Mouse (Mus musculus) left cerebral cortex, postnatal 25 days (tissue): ENCODE measurements around the gene Acta2. TPM values are rescaled to one million over a fixed set of nuclear protein-coding genes. Genes with fewer than 3 reads are reported as not detected.
A peak's percentile ranks its signal among the peaks of the same experiment; 100 is the strongest.

Experiments
- DNase-seq, 2 experiments: peaks; one replicate each; pipeline ENCODE4 v3.0.0; 2022; ENCODE audit warnings: low spot score in 2 of 2, mixed read lengths in 1 of 2
- intact Hi-C: fragments of 180-260 bp; cut with DNase I; formaldehyde crosslinking; loops from one replicate; pipeline ENCODE4 v1.15.1; 2025
- total RNA-seq, 2 experiments: library from RNA; stranded (reverse); gene quantifications; 2 replicates each; pipeline ENCODE4 v1.2.3; 2021

The Acta2 gene
- total RNA-seq: 10 to 100 TPM; 14.2 to 15.5 TPM

- intact Hi-C loops: no loop called here
- DNase-seq: no peak
Observed at GRCm38 (mm10) chr19:34254880-34255681, at the start of gene Acta2. TSS of gene Acta2 (minus strand) at chr19:34255590.

GRCm38 (mm10) chr19:34304917-34305316 is 49.5 kb upstream of the Acta2 start:
- DNase-seq: no peak
- intact Hi-C loops: no loop called here

DNA sequence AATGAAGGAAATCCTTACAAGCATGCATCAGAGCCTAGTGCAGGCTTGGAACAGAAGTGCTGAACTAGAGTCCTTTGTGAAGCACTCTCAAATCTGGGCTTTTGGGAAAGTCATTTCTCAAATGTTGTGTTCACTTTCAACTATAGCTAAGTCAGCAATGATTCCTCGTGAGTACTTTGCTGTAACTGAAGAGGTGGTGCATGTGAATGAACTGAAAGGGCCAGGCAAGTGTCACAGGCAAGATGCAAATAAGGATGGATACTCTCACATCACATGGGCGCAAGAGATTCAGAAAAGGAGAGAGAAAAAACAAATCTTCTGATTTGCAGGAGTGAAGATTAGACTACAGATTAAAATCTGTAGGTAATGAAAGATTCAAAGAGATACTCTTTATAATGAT is 45.0 kb upstream of the Acta2 start:
- DNase-seq: no peak
- intact Hi-C loops: no loop called here

DNA sequence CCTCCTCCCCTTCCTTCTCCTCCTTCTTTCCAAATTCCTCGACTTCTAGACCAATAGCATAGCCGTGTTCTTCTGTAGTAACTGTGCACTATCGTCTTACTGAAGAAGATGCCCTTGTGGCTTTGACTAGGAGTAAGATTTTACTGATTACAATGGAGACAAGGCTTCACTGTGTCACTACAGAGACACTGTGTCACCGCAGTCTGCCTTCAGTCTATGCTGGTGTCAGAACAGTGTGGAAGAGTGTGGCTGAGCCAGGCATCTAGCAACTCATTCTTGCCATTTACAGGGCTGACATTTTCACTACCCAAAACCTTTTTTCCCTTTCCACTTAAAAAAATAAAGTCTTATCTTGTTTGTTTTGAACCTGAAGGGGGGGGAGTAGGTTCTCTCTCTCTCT is 43.8 kb upstream of the Acta2 start:
- intact Hi-C loops: no loop called here
- no peak for DNase-seq

GRCm38 (mm10) chr19:34298531-34298930 is 43.1 kb upstream of the Acta2 start:
- intact Hi-C loops: no loop called here
- DNase-seq: no peak

DNA sequence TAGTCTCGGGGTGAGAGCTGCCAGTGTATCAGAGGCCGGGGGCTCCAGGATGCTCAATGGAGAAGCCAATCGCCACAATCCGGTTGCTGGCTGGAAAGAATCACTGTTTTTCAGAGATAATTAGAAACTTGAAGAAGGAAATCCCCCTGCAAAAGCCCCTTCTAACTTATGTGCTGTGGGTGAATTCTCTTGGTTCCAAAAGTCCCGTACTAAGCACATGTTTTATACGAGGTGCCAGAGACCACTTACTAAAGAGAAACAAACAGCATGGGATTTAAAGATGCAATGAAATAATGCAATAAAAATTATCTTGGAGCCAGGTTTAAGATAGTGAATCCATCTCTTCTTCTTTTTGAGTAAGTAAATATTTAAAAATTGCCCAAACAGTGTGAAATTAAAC is 40.1 kb upstream of the Acta2 start:
- no peak for DNase-seq
- intact Hi-C loops: no loop called here

- intact Hi-C loops: no loop called here
- no peak for DNase-seq
Observed at GRCm38 (mm10) chr19:34293376-34293947, 38.1 kb upstream of the Acta2 start.

GRCm38 (mm10) chr19:34292701-34293100 is 37.3 kb upstream of the Acta2 start:
- DNase-seq: no peak
- intact Hi-C loops: no loop called here

GRCm38 (mm10) chr19:34291956-34292355 is 36.6 kb upstream of the Acta2 start:
- no peak for DNase-seq
- intact Hi-C loops: no loop called here

- intact Hi-C loops: no loop called here
- DNase-seq: no peak
Observed at GRCm38 (mm10) chr19:34291379-34291778, 36.0 kb upstream of the Acta2 start.

GRCm38 (mm10) chr19:34290872-34291341 is 35.5 kb upstream of the Acta2 start:
- no peak for DNase-seq
- intact Hi-C loops: no loop called here

DNA sequence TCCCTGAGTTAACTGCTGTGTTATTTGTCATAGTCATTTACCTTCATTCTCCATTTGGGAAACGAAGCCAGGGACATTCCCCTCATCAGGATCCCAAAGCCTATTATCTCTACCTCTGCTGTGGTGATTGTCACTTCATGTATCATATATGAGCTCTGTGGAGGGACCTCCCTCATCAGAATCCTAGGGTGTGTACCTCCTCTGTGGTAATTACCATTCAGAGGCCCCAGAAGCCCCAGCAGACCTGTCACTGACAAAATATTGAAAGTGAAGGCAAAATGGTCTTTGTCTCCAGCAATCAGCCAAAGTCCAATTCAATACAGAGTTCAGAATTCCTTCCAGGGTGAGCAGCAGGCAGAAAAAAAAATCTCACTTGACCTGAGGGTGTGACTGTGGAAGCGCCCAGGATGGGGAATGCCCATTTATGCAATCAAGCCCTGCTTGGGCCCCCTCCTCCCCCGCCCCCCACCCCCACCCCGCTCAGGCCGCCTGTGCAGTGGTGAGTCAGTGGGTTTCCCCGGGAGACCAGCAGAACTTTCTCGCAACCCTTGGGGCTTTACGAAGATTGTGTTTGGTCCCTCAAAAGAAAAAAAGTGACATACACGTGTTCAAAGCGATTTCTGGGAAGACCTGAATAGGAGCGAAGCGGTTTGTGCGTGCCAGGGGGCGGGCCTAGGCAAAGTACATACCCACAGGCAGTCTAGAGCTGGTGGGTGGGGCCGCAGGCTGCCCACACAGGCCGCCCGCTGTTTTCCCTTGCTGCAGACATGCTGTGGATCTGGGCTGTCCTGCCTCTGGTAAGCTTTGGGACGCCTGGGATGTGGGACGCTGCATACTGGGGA is 34.8 kb upstream of the Acta2 start, which contains the start of gene Fas:
Gene Fas, plus strand, starts transcription at position 719 of the 842 bp plus-strand sequence.
- intact Hi-C loops: no loop called here
- peak; percentile 15 to 32 for DNase-seq

- intact Hi-C loops: no loop called here
- DNase-seq: no peak
Observed at GRCm38 (mm10) chr19:34288696-34289095, 33.3 kb upstream of the Acta2 start.

DNA sequence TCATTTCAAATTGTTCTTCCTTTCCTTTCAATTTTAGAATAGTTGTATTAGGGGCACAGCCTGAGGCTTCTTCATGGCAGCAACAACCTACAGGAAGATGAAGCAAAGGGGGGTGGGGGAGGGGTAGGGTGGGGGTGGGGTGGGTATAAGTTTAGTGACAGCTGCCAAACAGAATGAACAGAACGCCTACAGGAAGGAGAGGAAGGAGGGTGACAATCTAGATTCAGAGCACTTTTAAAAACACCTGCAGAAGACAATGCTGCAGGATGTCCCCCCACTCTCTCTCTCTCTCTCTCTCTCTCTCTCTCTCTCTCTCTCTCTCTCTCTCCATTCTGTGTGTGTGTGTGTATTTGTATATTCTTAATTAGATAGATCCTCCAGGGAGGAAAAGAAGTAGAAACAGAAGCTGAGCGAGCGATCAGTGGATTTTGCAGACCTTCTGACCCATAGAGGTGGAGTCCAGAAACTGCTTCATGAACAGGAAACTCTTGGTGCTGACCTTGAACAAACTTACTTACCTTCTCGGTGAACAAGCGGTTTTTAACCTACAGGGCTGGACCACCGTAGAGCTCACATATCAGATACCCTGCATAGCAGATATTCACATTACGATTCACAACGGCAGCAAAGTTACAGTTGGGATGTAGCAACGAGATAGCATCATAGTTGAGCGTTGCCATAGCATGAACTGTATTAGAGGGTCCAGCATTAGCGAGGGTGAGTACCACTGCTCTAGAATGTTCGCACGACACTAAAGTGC is 32.4 kb upstream of the Acta2 start:
- intact Hi-C loops: no loop called here

DNA sequence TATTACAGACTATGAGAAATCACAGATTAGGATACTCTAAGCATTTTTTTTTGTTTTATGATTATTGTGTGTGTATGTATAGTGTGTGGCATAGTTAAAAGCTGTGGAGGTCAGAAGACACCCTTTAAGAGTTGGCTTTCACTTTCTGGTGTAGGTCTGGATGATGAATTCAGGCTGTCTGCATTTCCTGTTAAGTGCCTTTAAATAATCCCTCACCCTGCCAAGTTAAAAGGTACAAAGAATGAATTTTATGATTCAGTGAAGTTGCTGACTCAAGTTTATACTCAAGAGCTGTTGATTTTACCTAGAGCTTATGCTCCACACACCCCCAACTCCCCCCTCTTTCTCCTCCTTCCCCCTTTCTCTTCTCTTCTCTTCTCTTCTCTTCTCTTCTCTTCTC is 31.8 kb upstream of the Acta2 start:
- intact Hi-C loops: no loop called here
- DNase-seq: no peak

More for the DNA sequence above, 32.4 kb upstream of the Acta2 start:
- no peak for DNase-seq

DNA sequence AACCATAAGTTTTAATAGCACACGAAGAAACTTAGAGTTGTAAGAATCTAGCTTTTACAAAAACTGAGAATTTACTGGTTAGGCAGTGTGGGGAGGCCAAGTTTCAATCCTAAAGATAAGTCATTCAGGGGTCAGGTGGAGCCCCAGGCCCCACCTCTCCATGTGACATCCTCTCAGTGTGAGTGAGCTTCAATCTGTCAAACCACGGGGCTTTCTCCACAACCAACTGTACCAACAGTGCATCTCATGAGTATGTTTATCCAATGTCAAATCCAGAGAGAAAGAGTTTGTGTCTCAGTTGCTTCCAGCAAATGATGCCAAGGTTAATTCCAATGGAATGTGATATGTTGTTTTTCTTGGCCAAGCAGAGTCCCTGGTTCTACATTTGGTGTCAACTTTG is 29.4 kb upstream of the Acta2 start:
- DNase-seq: no peak
- intact Hi-C loops: loop anchor here (2.0 kb wide), 1 partner anchor 40 kb away; no protein-coding TSS in a partner anchor

- intact Hi-C loops: loop anchor here (2.0 kb wide), 1 partner anchor 40 kb away; no protein-coding TSS in a partner anchor
- no peak for DNase-seq
Observed at GRCm38 (mm10) chr19:34284383-34284782, 29.0 kb upstream of the Acta2 start.

DNA sequence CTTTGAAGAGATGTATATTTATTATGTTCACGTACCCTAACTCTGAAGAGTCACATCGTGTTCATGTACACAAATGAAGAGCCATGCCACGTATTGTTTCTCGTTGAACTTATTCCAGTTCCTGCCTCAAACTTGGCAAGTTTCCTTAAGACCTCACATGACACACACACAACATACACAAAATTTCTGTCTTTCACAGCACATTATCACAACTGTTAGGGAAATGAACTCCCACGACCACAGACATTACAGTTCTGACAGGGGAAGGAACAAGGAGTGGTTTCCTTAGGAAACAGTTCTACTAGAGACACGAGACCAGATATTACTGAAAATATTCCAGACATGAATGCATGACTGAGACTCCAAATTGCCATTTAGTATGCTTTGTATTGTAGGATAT is 28.2 kb upstream of the Acta2 start:
- intact Hi-C loops: loop anchor here (2.0 kb wide), 1 partner anchor 39 kb away; no protein-coding TSS in a partner anchor

GRCm38 (mm10) chr19:34278078-34278477 is 22.7 kb upstream of the Acta2 start:
- intact Hi-C loops: no loop called here
- DNase-seq: no peak

More for the DNA sequence above, 28.2 kb upstream of the Acta2 start:
- no peak for DNase-seq
